In genomic region chr13:113429615-113430014, GRCm38 (mm10) we compare ENCODE assay signal across 9 mouse cellular contexts.
DNase-seq lines count a peak whose midpoint lies in the region; TF ChIP-seq lines count a peak whose summit lies in the region.
"Had no signal": no experiment of that assay in that cellular context is flagged by ENCODE, and none has a peak within 500 bp of the region (broad histone marks: within the 10 kb centered on the region; RNA-seq: fewer than 3 reads in every experiment).

No protein-coding gene starts in this region.

- H3K4me1 ChIP-seq in heart, adult 2 months (ENCODE audit: control insufficient read depth, insufficient read depth, low read length), result no peaks in the 10 kb centered on the region
- H3K4me1 ChIP-seq in hindbrain, embryonic 10.5 days (replicated peaks), result no peaks in the 10 kb centered on the region

- DNase-seq in heart, adult 2 months, result no peak
- DNase-seq in heart, postnatal 36 days, result no peak
- peak; percentile 34 for DNase-seq in thymus, postnatal 14 days
- DNase-seq in thymus, adult 18-20 months, result no peak
- DNase-seq in induced T-regulatory cell, adult 2 months (ENCODE audit: low read depth), result peak; percentile 50
- DNase-seq in thymus, postnatal 4 days, result peak; percentile 51
- no peak for DNase-seq in hindbrain, embryonic 10.5 days (ENCODE audit: low spot score)
- no peak for DNase-seq in adrenal gland, adult 2 months
- DNase-seq: adrenal gland, postnatal 10 days had no signal

- no peak for TF ChIP-seq POLR2A in heart, adult 2 months (IDR thresholded peaks at IDR 0.05; ENCODE audit: insufficient read depth, low read depth, low read length)

- H3K4me3 ChIP-seq in heart, adult 2 months, result no peak overlapping the region
- no peak overlapping the region for H3K4me3 ChIP-seq in hindbrain, embryonic 10.5 days

- no peaks in the 10 kb centered on the region for H3K27me3 ChIP-seq in heart, adult 2 months (ENCODE audit: control insufficient read depth, insufficient read depth, low read length)
- no peaks in the 10 kb centered on the region for H3K27me3 ChIP-seq in hindbrain, embryonic 10.5 days (ENCODE audit: insufficient read depth, poor library complexity, severe bottlenecking)

- no peak for TF ChIP-seq EP300 in heart, adult 2 months (IDR thresholded peaks at IDR 0.05; ENCODE audit: insufficient read depth, low read depth, low read length)

- H3K36me3 ChIP-seq in heart, adult 2 months (ENCODE audit: control insufficient read depth, insufficient read depth, low read length), result no peaks in the 10 kb centered on the region
- no peaks in the 10 kb centered on the region for H3K36me3 ChIP-seq in hindbrain, embryonic 10.5 days

- no peak overlapping the region for H3K27ac ChIP-seq in heart, adult 2 months
- no peak overlapping the region for H3K27ac ChIP-seq in hindbrain, embryonic 10.5 days

- H3K9ac ChIP-seq in heart, adult 2 months (ENCODE audit: low read depth, low read length), result no peak overlapping the region

- no peaks in the 10 kb centered on the region for H3K9me3 ChIP-seq in hindbrain, embryonic 10.5 days

- intact Hi-C loops in heart, adult 2 months (cut with DNase I), result loop anchor here (2.0 to 5.0 kb wide), 2 partner anchors 92 to 189 kb away; partner anchors contain the start of gene Snx18
- intact Hi-C loops in heart, postnatal 36 days (cut with DNase I), result loop anchor here (5.0 kb wide), 3 partner anchors 72 to 188 kb away; partner anchors contain the start of gene Snx18

- H3K79me2 ChIP-seq in heart, adult 2 months (replicated peaks; ENCODE audit: control insufficient read depth, insufficient read depth, low read length), result no peaks in the 10 kb centered on the region

- WGBS in heart, adult 2 months, result 49% methylated on average over 3 of the region's 3 CpGs
- WGBS in hindbrain, embryonic 10.5 days, result 40% methylated on average over 3 of the region's 3 CpGs

- TF ChIP-seq CTCF in heart, adult 2 months (IDR thresholded peaks at IDR 0.05), result peak; percentile 81

Comparison
In these comparisons a context has a peak if more than half of its experiments do, and no peak if none do; other contexts are left out.
1. DNase-seq: peak in thymus, postnatal 14 days (single experiment), induced T-regulatory cell, adult 2 months (single experiment) and thymus, postnatal 4 days (single experiment); none in heart, adult 2 months (0 of 2), heart, postnatal 36 days (0 of 2), thymus, adult 18-20 months (0 of 2), hindbrain, embryonic 10.5 days (single experiment) and adrenal gland, adult 2 months (single experiment).